Mouse (Mus musculus): ENCODE measurements at regions not wholly inside any gene's neighbourhood (a gene's known extent, or its start where the extent isn't known, plus 50 kb on each side); places are given as distances from the start of the nearest gene placed in this dataset.
A peak's percentile ranks its signal among the peaks of the same experiment; 100 is the strongest.
"Not testable (repeated sequence)": the region's sequence is repeated elsewhere in the genome, so short reads cannot be mapped to it uniquely, and the experiment has no call there.

- no peak for DNase-seq (ENCODE audit: extremely low spot score in 1 of 2, low spot score in 1 of 2)
Observed at GRCm38 (mm10) chr6:107004406-107005120, 204.7 kb upstream of the Crbn start.

DNA sequence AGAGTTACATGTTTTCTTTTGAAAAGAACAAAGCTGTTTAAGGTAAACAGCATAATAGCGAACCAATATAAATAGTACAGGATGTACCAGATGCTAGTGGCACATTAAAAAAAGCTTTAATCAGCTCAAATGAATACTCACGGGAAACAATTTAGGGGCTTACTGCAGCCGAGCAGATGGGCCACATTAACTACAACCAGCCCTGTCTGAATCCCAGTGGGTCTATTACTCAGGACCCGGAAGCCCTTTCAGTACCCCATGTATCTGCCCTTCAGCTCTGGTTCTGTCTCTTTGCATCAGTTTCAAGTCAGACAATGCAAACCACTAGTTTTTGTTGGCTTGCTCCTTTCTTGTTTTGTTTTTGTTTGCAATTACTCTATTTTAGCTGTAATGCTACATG, 210.9 kb upstream of the Crbn start:
- no peak for DNase-seq (ENCODE audit: extremely low spot score in 1 of 2, low spot score in 1 of 2)

DNA sequence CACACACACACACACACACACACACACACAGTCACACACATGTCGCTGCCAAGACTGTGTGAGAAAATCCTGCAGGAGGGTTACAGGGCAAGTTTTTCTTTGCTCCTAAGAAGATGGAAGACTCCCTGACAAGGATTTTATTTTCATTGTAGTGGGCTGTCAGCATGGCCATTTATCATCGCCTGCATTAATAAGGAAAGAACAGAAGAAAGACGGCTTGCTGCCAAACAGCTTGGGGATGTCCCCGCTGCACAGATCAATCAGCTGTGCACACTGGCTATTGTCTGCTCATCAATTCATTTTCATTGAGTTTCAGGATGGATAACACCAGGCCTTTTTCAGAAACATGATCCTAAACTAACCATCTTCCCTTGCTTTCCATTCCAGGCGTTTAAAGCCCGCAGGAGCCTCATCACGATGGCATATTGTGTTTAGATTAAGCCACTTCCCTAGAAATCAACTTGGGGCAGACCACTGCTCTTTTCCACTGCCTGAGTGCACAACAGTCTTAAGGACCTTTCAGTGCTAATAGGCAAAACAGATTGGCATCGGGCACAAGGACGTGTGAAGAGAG, 213.1 kb upstream of the Crbn start:
- DNase-seq (ENCODE audit: extremely low spot score in 1 of 2, low spot score in 1 of 2): no peak

- no peak for DNase-seq (ENCODE audit: extremely low spot score in 1 of 2, low spot score in 1 of 2)
Observed at GRCm38 (mm10) chr6:107019126-107019525, 219.2 kb upstream of the Crbn start.

DNA sequence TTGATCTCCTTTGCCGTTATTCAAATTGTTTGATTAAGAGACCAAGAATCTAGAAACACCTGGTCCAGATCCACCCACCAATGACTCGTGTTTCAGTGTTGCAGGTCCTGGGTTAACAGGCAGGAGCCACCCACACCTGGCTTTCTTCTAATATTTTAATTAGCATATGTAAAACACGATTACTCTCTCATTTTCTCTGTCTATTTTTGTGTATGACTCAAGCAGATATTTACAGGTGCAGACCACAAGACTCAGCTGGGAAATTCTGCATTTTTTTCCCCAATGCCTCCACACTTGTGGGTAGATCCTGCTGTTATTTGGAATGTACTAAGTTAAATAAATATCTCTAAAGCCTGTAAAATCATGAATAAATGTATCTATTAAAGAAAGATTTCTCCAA, 245.3 kb upstream of the Crbn start:
- DNase-seq (ENCODE audit: extremely low spot score in 1 of 2, low spot score in 1 of 2): peak; percentile 2 to 16

DNA sequence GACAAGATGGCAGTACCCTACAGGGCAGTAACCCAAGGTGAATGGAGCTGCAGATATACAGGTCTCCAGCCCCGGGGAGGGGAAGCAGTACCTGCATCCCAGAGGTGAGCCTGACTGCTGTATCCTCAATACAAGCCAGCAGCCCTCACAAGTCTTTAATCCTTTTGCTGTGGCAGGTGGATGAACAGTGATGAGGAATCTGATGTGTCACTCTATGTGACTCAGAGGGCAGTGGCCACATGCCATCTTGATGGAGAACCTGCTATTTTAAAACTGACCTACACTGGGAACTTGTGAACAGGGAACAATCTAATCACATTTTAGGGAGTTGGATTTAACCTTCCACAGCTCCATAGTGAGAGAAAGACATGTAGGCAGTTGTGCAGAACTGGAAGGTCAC, 251.7 kb upstream of the Crbn start:
- no peak for DNase-seq (ENCODE audit: extremely low spot score in 1 of 2, low spot score in 1 of 2)

GRCm38 (mm10) chr6:107052180-107052579, 252.3 kb upstream of the Crbn start:
- DNase-seq (ENCODE audit: extremely low spot score in 1 of 2, low spot score in 1 of 2): no peak

DNA sequence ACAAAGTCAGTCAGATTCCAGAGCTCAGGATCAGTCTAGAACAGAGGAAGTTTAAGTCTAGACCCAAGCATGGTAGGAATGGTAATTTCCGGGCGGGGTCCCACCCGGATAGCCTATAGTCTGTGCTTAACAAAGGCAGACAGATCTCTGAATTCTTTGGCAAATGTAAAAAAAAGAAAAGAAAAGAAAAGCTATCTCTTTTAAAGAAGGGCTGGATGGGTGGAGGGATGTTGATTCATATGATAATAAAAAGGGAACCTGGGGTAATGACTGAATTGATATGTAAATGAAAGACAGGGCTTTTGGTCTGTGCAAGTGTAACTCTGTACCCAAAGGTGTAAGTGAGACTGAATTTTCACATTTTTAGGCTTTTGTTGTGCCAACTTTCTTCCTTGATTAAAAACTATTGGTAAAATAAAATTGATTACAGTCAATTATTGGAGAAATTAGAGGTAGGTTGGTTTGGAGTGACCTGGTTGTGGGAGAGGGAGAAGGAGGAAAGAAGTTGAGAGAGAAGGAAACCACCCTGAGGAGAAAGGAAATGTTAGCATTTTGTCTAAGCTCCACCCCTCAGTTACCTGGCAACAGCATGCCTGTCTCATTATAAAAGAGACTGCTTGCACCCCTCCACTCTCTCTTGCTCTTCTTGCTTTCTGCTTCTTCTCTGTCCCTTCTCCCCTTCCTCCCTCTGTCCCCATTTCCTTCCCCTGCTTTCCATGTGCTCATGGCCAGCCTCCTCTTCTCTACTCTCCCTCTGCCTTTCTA, 259.3 kb upstream of the Crbn start:
- no peak for DNase-seq (ENCODE audit: extremely low spot score in 1 of 2, low spot score in 1 of 2)

DNA sequence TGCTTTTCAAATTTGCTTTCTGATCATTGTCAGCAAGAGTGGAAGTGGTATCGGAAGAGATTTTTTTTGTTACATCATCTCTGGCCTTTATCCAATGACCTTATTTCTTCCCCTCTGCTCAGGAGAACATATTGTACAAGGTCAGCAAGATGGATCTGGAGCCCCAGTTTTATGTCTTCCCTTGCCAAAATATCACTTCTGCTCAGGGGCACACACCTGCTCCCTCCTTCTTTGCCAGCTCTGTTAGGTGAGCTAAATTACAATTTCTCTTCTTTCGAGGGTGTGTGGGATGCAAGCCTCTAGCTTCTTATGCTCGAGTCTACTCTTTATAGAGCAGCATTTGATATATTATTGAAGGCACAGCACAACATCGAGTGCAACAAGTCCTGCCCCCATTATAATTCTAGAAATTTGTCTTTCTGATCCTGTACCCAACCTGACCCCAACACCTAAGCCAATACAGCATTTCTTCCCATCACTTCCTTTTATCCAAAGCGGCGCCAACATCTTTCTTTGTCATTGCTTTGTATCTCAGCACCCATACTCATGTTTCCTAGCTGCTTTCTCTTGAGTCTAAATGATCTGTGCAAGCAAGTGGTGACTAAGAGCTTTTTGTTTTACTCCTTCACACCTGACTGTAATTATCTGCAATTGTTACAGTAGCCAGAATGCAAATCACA, 263.1 kb upstream of the Crbn start:
- no peak for DNase-seq (ENCODE audit: extremely low spot score in 1 of 2, low spot score in 1 of 2)

- no peak for DNase-seq (ENCODE audit: extremely low spot score in 1 of 2, low spot score in 1 of 2)
Observed at GRCm38 (mm10) chr6:107070441-107070840, 270.6 kb upstream of the Crbn start.

GRCm38 (mm10) chr6:107092600-107092999, 292.7 kb upstream of the Crbn start:
- DNase-seq (ENCODE audit: extremely low spot score in 1 of 2, low spot score in 1 of 2): no peak

DNA sequence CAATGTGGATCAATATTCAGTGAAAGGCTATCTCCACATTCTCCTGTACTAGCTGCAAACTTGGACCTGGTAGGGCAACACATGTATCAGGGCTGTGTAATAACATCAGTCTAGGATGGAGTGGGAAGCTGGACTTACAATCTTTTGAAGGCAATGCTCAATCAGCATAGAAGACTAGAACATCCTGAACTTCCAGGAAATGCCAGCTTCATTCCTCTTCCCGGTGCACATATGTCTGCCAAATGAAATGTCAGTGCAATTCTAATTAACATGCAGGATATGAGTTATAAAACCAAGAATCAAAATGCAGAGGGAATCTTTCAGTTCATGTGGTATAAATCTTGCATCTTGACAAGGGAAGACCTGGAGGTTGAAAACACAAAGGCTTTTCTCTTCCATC, 328.8 kb upstream of the Crbn start:
- peak in 1 of 2 experiments; percentile 3 for DNase-seq (ENCODE audit: extremely low spot score in 1 of 2, low spot score in 1 of 2)

DNA sequence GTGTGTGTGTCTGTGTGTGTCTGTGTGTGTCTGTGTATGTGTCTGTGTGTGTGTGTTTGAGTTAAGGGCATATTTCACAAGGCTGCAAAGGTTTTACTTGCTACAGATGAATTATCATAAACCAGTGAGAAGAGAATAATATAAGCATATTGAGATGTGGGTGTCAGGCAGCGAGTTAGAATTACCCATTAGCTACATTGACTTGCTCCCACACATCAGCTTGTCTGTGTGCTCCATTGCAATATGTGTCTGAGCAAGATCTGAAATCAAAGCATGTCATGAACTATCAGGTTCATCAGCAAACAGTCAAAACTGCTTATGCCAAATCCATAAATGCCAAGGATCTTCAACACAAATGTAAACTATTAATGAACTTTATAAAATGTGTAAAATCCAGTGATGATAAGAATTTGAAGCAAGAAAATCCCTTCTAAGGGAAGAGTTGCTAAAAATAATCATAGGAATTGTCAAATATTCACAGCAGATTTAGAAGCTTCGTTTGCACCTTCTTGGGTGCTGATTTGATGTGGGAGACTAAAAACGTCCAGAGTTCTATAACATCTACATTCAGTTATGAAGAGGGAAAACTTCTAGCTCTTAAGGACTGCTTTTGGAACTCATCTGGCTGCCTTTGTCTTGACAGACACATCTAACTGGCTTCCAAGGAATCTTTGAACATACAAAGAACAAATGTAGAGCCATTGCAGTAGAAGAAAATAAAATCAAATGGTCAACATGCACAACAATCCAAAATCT, 361.7 kb upstream of the Lrrn1 start:
- DNase-seq (ENCODE audit: extremely low spot score in 1 of 2, low spot score in 1 of 2): peak; percentile 29 to 35

DNA sequence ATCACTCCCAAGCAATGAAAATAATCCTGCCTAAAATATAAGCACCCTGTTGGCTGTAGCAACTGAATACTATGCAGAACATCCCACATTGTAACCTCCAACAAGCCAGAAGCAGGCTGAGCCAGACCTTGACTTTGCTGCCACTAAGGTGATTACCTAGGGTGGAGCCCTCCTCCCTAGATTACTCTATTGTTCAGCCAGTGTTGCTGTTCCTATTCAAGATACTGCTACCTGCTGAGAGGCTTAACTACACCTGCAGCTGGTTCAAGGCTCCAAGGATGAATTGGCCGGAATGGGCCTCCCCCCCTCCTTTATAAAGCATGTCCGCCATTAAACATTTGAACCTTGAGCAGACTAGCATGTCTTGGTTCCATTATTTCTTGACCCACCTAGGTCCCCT, 311.3 kb upstream of the Lrrn1 start:
- no peak for DNase-seq (ENCODE audit: extremely low spot score in 1 of 2, low spot score in 1 of 2)

DNA sequence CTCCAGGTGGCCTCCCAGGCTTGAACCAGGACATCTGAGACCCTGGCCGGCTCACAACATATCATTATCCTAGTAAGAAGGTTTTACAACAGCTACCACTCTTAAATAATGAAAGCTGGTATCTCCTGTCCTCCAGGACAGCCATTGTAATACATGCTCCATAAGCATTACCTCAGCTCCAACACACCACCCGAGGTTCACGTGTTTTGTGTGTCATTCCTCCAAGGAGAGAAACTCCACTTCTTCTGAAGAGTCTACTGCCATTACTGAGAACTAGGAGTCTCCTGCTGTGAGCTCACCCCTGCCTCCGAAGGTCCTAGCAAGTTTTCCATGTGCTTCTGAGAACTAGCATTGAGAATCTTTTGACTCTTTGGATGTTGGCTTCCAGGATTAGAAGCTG, 310.8 kb upstream of the Lrrn1 start:
- no peak for DNase-seq (ENCODE audit: extremely low spot score in 1 of 2, low spot score in 1 of 2)

GRCm38 (mm10) chr6:107222602-107223001, 307.0 kb upstream of the Lrrn1 start:
- DNase-seq (ENCODE audit: extremely low spot score in 1 of 2, low spot score in 1 of 2): peak in 1 of 2 experiments; percentile 39

DNA sequence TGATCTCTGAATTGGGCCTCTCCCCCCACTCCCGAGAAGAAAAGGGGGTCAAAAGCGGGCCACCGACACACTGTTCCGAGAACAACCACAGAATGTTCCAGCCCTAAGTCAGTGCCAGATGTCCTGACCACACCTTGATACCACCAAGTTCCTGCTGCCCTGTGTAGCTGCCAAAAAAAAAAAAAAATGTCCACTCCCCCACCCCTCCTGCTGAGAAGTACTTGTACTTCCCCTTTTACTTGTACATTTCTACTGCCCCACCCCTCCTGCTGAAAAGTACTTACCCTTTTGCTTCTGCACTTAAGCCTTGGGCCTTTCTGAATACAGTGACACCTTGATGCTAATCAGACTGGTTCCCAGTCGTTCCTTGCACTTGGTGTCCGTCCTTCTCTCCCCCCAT, 299.7 kb upstream of the Lrrn1 start:
- DNase-seq (ENCODE audit: extremely low spot score in 1 of 2, low spot score in 1 of 2): not testable (repeated sequence)

GRCm38 (mm10) chr6:107237692-107238091, 291.9 kb upstream of the Lrrn1 start:
- DNase-seq (ENCODE audit: extremely low spot score in 1 of 2, low spot score in 1 of 2): no peak

DNA sequence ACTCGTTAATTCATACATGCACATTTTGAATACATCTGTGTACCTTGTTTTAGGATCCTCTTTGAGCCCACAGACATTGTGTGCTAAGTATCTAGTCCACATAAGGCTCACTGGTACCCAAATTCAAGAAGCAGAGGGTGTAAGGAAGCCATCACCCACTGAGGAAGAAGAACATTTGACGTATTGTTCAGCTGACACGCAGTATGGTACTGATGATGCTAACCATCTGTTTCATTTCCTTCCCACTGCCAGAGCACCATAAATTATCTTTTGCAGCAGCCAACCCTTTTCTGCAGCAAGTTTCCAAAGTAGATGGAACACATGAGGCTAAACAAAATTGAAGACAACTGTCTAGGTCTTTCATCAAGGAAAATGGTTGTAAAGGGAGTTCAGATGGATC, 285.6 kb upstream of the Lrrn1 start:
- peak; percentile 15 to 60 for DNase-seq (ENCODE audit: extremely low spot score in 1 of 2, low spot score in 1 of 2)

- no peak for DNase-seq (ENCODE audit: extremely low spot score in 1 of 2, low spot score in 1 of 2)
Observed at GRCm38 (mm10) chr6:107280348-107280747, 249.2 kb upstream of the Lrrn1 start.

DNA sequence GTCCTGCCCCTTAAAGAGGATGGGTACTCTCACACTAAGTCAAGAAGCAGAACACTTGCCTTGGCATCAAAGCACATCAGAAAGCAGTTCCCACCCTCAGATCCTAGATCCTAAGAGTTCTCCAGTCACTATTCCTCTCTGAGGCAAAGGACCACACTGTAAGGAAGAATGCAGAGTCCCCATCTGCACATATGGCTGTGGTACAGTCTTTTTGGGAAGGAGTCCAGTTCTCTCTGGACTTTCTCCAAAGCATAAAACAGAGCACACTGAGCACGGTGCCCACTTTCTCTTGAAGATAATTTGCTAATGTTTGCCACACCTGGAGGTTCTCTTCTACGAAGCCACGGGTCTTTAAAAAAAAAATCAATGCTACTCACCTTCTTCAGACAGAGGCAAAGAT, 238.7 kb upstream of the Lrrn1 start:
- peak in 1 of 2 experiments; percentile 34 for DNase-seq (ENCODE audit: extremely low spot score in 1 of 2, low spot score in 1 of 2)
